Mouse (Mus musculus) kidney, postnatal 0 days (tissue): Measurements from ENCODE around the gene 1700066M21Rik. TPM values are rescaled to one million over a fixed set of nuclear protein-coding genes. Genes with fewer than 3 reads are reported as not detected.

Experiments
- ATAC-seq: fragments of 200-750 bp; cut with Nextera tagmentation; replicated peaks from 2 replicates; pipeline ENCODE4 v1.8.0; 2017; ENCODE audit warnings: low read depth, moderate number of reproducible peaks, moderate TSS enrichment, moderate library complexity; ENCODE audit not compliant: low FRiP score
- DNase-seq: peaks from one replicate; pipeline ENCODE4 v3.0.0-alpha.2; 2016; ENCODE audit warnings: low spot score
- H3K27ac ChIP-seq: fragments of 300-500 bp; sonication (generic); 2 replicates; pipeline ENCODE4 v1.5.1; 2014; ENCODE audit warnings: mild to moderate bottlenecking
- H3K27me3 ChIP-seq: fragments of 300-500 bp; sonication (generic); 2 replicates; pipeline ENCODE4 v1.6.1; 2014; ENCODE audit warnings: low read length, mixed read lengths; ENCODE audit not compliant: insufficient read depth
- H3K36me3 ChIP-seq: fragments of 300-500 bp; sonication (generic); 2 replicates; pipeline ENCODE4 v1.6.1; 2014; ENCODE audit warnings: low read length, mixed read lengths; ENCODE audit not compliant: insufficient read depth
- H3K4me1 ChIP-seq: fragments of 300-500 bp; sonication (generic); replicated peaks from 2 replicates; pipeline ENCODE4 v1.6.1; 2014; ENCODE audit warnings: antibody characterized with exemption, low read length, mixed read lengths; ENCODE audit not compliant: insufficient read depth
- H3K4me2 ChIP-seq: fragments of 300-500 bp; sonication (generic); 2 replicates; pipeline ENCODE4 v1.6.1; 2014; ENCODE audit warnings: mild to moderate bottlenecking, low read length, moderate library complexity, mixed read lengths
- H3K4me3 ChIP-seq: fragments of 300-500 bp; sonication (generic); replicated peaks from 2 replicates; pipeline ENCODE4 v1.5.1; 2014; ENCODE audit warnings: low read depth, low read length
- H3K9ac ChIP-seq: fragments of 300-500 bp; sonication (generic); 2 replicates; pipeline ENCODE4 v1.6.1; 2014; ENCODE audit warnings: low read depth, low read length
- H3K9me3 ChIP-seq: fragments of 300-500 bp; sonication (generic); replicated peaks from 2 replicates; pipeline ENCODE4 v1.6.1; 2016; ENCODE audit warnings: low read length, inconsistent platforms, mixed read lengths
- CTCF ChIP-seq: IDR thresholded peaks from 2 replicates; pipeline ENCODE4 v1.5.1; 2016; ENCODE audit warnings: antibody characterized with exemption, low read depth, mild to moderate bottlenecking, moderate library complexity
- WGBS: fragments of 180-500 bp; shearing (Covaris S2); extraction: QIAGEN DNeasy Blood & Tissue Kit; methylation state at CpG from one replicate; pipeline ENCODE4 v1.1.7; 2014; 5-methylcytosine and 5-hydroxymethylcytosine counted together
- polyA plus RNA-seq: library from polyadenylated mRNA; unstranded; fragments of >200 nt; fragmentation: Nextera tagmentation; extraction: Ambion mirVana; gene quantifications from 2 replicates; pipeline ENCODE4 v1.2.1, GENCODE M21; 2015

Gene 1700066M21Rik
- polyA plus RNA-seq, 1 experiment from 2014 or later: 11.1 TPM

DNA sequence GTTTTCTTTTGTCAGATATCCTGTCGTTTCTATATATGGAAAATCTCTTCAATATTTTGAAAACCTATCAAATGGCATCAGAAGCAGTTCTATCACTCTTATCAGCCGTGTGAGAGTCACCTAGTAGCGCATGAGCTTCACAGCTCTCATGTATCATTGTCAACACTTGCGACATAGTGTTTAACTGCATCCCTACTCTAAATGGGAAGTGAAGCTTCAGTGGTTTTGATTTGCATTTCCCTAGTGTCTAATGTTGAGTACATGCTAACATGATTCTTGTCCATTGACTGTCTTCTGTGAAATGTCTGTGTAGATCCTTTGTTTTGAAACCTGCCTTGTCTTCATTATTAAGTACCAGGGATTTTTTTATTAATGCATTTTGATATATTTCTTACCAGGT is 7.0 kb upstream of the 1700066M21Rik start:
- 75% methylated on average over 4 of the region's 4 CpGs for WGBS
- no peaks in the 10 kb centered on the region for H3K4me1 ChIP-seq
- H3K9me3 ChIP-seq: no peaks in the 10 kb centered on the region
- H3K9ac ChIP-seq: no peak overlapping the region
- H3K27ac ChIP-seq: no peak overlapping the region
- no peak overlapping the region for H3K4me2 ChIP-seq
- DNase-seq (no peak), ATAC-seq (no peak)
- H3K36me3 ChIP-seq: no peaks in the 10 kb centered on the region
- H3K27me3 ChIP-seq: no peaks in the 10 kb centered on the region
- H3K4me3 ChIP-seq: no peak overlapping the region
- TF ChIP-seq CTCF: no peak

DNA sequence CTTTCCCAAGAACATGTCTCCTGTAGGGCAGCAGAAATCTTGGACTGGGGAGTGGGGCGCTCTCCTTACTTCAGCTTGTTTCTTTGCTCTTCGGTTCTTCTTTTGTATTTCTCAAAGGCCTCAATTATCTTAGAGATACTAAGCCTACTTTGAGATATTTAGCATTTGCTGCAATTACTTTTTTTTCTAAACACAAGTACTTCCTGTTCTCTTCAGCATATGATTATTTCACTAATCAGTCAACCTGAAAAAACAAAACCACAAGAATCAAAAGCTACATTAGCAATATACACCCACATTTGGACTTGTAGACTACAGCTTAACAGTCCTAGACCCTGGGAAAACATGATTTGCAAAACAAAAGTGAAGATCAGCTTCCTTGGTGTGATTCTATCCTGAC is 2.1 kb upstream of the 1700066M21Rik start:
- TF ChIP-seq CTCF: no peak
- H3K9ac ChIP-seq: no peak overlapping the region
- H3K4me2 ChIP-seq: no peak overlapping the region
- no peak overlapping the region for H3K4me3 ChIP-seq
- no peak for DNase-seq
- no peaks in the 10 kb centered on the region for H3K9me3 ChIP-seq
- 0 out of 2 replicates have a peak, but pooled peaks cover 5% of the 10 kb centered on the region for H3K4me1 ChIP-seq
- WGBS: 95% methylated on average over 2 of the region's 2 CpGs
- ATAC-seq: no peak
- no peaks in the 10 kb centered on the region for H3K36me3 ChIP-seq
- no peak overlapping the region for H3K27ac ChIP-seq
- no peaks in the 10 kb centered on the region for H3K27me3 ChIP-seq

DNA sequence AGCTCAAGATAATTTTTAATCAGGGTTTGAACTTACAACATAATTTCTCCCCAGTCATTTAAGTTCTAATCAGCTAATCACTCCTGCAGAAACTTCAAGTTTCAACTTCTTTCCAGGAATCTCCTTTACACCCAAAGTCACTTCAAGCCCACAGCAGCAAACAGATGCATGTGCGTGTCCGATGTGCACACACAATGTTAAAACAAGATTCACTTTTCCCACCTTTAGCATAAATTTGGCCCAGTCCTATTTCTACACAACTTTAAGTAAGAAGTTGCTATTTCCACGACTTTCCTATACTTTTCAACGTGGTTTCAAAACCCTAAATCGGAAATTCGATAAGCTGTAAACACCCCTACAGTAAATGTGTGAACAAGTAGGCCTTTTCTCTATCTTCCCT is 614 bp upstream of the 1700066M21Rik start:
- Histone ChIP-seq H3K4me1 (0 out of 2 replicates have a peak, but pooled peaks cover 5% of the 10 kb centered on the region), H3K9ac (0 out of 2 replicates have a peak overlapping the region, but pooled peaks have one; percentile 84), H3K4me2 (peak overlapping the region; percentile 98), H3K27ac (no peak overlapping the region), H3K36me3 (no peaks in the 10 kb centered on the region), H3K27me3 (no peaks in the 10 kb centered on the region), H3K9me3 (no peaks in the 10 kb centered on the region), H3K4me3 (peak overlapping the region; percentile 91; the same call in 1 of the 2 replicates)
- ATAC-seq: no peak
- TF ChIP-seq CTCF: no peak
- WGBS: 65% methylated on average over 6 of the region's 6 CpGs
- no peak for DNase-seq

DNA sequence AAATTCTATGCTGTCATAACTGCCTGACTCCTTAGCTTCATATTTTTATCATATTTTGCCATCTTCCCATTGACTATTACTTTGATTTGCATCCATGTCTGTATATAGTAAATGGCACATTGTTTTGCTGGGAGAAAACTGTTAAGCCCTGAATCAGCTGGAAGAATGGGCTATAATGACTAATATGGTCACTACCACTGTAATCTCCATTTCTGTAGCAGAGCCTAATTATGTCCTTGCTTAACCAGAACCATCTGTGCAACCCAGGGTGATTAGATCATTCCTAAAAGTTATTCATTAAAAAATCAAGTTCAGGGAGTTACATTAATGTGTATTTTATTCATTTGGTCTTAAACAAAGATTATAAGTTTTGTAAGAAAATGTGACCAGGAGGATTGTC is 9.1 kb downstream of the 1700066M21Rik start:
- Histone ChIP-seq H3K4me1 (no peaks in the 10 kb centered on the region), H3K9me3 (no peaks in the 10 kb centered on the region), H3K4me2 (no peak overlapping the region), H3K4me3 (no peak overlapping the region), H3K36me3 (0 out of 2 replicates have a peak, but pooled peaks cover 6% of the 10 kb centered on the region), H3K27me3 (no peaks in the 10 kb centered on the region), H3K27ac (no peak overlapping the region), H3K9ac (no peak overlapping the region)
- TF ChIP-seq CTCF: no peak
- no peak for DNase-seq
- no peak for ATAC-seq

DNA sequence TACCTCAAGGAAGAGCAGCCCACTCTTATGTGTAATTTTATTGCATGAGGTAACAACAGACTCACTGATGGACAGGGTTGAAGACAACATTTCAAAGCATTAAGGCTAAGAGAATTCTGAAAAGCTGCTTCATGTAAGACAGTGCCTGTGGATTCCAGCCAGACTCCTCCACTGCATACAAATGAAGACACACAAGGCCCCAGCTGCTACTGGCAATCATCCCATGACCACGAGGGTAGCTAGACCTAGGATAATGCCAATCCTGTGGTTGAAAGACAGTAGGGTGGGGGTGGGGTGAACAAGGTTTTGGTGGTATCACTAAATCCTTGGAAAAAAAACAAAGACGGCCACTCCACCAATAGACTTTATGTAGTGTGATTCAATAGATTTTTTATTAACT is 10.5 kb downstream of the 1700066M21Rik start:
- Histone ChIP-seq H3K4me2 (no peak overlapping the region), H3K36me3 (0 out of 2 replicates have a peak, but pooled peaks cover 8% of the 10 kb centered on the region), H3K27ac (no peak overlapping the region), H3K9ac (no peak overlapping the region), H3K4me1 (no peaks in the 10 kb centered on the region), H3K9me3 (no peaks in the 10 kb centered on the region), H3K4me3 (no peak overlapping the region), H3K27me3 (no peaks in the 10 kb centered on the region)
- WGBS: 78% methylated on average over 2 of the region's 2 CpGs
- no peak for TF ChIP-seq CTCF
- no peak for ATAC-seq
- no peak for DNase-seq

DNA sequence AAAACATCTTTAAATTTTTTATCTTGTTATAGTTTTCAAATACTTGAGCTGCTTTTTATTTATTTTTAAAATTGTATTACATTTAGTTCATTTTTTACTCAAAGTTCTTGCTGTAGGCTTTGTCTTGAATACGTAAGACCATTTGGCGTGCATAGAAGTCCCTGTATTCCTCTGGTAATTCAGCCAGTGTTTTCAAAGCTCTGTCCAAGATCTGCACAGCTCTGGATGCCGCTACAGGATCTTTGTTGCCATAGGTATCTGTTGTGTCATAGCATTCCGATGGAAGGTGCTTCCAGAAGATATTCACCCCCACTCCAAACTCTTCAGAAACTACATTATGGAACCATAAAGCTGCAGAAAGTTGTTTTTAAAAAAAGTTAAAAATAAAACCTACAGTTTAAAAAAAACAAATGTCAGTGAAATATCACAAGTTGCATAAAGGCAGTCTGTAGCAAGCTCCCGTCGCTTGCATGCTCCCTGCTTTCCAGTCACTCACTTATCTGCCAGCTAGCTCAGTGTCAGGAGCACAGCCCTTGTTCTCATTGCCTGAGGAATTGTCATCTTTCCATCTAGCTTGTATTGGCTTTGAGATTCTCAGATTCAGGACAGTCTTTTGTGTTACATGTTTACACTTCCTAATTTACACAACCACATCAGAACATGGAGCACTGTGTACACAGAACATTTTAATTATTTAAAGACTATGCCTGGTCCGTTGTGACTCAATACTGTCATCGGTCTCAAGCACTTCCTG is 11.2 kb downstream of the 1700066M21Rik start:
- Histone ChIP-seq H3K9ac (no peak overlapping the region), H3K27me3 (no peaks in the 10 kb centered on the region), H3K4me3 (no peak overlapping the region), H3K4me1 (no peaks in the 10 kb centered on the region), H3K27ac (no peak overlapping the region), H3K4me2 (no peak overlapping the region), H3K36me3 (0 out of 2 replicates have a peak, but pooled peaks cover 8% of the 10 kb centered on the region), H3K9me3 (no peaks in the 10 kb centered on the region)
- no peak for DNase-seq
- 92% methylated on average over 8 of the region's 8 CpGs for WGBS
- ATAC-seq: no peak
- no peak for TF ChIP-seq CTCF
